Mouse (Mus musculus) regulatory T cell (primary cell): ENCODE measurements around the gene Mn1.

Experiments
- in situ Hi-C: fragments of 300-600 bp; cut with MboI, MseI; formaldehyde crosslinking; loops from one replicate; pipeline ENCODE4 v1.15.1; 2025; ENCODE audit warnings: high pct_unique_total_duplicates

Gene Mn1

DNA sequence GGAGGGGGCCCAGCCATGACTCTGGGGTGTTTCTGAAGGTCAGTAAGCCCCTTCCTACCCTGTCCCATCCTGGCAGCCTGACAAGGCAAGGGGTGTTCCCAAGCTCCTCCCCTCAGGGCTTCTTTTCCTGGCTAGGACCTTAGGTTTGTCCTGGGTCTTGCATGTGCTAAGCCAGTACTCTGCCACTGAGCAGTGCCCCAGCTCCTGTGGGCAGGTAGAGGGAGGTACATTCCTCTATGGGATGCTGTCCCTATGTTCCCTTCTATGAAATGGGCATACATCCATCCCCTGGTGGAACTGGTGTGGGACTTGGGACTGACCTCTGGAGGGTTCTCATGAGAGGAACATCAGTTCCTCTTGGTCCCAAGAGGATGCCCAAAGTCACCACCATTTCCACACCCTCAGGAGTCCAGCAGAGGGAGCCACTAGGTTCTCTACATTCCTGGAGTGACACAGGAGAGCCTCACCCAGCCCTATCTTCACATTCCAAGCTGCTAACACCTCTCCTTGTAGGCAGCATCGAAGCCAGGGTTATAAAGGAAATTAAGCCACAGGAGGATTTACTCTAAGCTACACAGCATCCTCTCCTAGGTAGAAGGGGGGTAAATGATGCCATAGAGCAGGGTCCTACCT, 7.6 kb upstream of the Mn1 start:
- in situ Hi-C loops: loop anchor here (5.0 kb wide), 1 partner anchor 748 kb away; no protein-coding TSS in a partner anchor

DNA sequence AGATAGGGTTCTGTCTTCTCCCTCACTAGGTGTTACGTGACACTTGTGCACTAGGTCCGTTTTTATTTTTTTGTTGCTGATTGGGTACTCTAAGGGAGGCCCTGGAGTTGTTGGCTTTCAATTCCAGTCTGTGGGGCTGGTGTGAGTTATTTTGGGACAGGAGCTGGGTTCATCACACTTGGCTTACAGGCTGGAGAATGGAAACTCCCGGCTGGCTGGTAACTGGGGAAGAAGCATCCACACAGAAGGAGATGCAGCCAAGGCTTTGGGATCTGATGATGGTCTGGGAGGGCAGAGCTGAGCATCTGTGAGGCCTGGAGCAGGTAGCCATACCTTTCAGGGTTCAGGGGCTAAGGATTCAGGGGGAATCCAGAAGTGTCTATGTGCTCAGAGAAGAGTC, 6.5 kb upstream of the Mn1 start:
- in situ Hi-C loops: loop anchor here (5.0 kb wide), 1 partner anchor 747 kb away; no protein-coding TSS in a partner anchor

DNA sequence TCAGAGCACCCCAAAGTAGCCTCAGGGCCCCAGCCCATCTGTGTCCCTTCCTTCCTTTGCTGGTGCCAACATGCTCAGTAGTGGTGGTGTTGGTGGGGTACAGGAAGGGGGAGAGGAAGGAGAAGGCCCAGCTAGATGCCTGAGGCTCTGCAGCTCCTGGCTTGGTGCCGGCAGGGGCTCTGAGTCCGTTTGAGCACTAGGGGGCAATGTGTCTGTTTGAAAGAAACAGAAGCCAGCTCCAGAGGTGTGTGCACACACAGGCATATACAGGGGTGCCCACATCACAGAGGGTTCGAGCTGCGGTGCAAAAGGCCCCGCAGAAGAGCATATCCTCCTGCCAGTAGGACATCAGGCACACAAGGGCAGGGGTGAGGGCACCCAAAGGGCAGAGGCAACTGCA, 3.0 kb upstream of the Mn1 start:
- in situ Hi-C loops: loop anchor here (5.0 kb wide), 1 partner anchor 743 kb away; no protein-coding TSS in a partner anchor

DNA sequence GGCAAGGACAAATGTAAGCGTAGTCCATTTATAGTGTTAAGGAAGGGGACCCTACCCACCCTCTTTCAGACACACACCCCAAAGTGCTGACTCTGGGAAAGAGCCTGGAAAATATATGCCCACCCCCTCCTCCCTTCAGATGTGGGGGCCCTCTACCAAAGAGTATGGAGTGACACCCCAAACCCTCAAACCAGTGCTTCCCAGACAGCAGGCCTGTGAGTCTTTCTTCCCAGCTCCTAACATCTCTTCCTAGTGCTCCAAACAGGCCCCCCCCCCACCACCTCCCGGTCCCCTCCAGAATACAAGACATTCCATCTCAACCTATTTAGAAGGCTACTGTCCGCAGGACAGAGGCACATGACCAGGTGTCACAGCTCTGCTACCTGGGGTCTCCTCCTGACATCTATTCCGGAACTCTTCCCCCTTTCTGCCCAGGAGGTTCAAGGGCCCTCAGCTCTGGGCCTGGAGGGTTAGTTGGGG, 2.4 kb upstream of the Mn1 start:
- in situ Hi-C loops: loop anchor here (5.0 kb wide), 1 partner anchor 742 kb away; no protein-coding TSS in a partner anchor

DNA sequence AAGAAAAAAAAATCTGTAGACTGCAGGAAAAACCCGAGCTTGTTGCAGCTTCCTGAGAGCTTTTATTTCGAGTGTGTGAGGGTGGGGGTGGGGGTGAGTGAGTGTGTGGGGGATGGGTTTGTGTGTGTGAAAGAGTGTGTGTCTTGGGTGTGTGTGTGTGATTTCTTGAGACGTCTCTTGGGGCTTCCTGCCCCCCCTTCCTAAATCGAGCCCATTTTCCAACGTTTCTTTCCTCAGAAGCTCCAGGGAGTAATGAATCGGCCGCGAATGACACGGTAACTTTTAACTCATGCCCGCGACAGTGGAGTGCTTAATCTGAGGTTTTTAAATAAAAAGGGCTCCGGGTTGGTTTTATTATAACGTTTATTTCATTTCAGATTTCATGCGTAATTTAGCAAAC, 1.6 kb upstream of the Mn1 start:
- in situ Hi-C loops: no loop called here

DNA sequence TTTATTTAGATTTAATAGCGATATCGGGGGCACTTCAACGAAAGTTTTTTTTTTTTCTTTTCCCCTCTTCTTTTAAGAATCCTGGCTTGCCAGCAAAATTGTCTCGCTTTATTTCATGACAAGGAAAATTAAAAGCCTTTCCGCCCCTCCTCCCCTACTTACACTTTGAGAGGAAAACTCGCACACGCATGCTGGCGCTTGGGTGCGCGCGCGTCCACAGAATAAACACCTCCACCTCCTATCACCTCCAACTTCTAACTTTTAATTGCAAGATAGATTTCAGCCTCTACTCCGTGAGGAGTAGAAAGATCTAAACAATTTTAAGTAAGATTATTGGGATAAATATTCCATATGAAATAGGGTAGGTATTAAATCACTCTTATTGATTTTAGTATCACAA, 1.1 kb upstream of the Mn1 start:
- in situ Hi-C loops: no loop called here

DNA sequence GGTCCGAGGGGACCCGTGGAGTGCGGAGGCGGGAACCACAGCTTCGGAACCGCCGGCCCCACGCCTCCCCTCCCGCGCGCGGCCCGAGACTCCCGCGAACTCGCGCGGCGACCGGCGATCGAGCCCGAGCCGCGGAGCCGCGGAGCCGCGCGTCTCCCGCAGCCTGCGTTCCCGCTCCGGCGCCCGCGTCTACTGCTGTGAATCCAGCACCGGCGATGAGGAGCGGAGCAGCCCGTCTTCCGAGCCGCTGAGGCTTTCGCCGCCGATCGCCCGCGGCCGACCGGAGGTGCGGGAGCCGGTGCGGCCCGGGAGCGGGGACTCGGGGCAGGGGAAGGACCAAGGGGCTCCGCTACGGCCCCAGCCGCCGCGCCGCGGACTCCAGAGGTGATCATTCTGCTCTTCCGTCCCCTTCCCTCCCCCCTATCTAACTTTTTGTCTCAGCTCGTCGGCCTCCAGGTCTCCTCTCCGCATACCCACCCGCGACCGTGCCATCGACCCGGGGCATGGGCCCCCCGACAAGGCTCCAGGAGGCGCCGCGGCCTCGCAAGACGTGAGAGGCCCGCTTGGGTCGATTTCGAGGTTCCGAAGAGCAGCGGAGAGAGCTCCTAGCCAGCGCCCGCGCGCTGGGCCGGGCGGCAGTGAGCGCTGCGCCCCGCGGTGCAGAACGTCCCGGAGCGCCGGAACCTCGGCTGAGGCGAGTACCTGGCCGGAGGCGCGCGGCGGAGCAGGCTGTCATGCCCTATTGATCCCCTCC, 393 bp downstream of the Mn1 start:
- in situ Hi-C loops: no loop called here

DNA sequence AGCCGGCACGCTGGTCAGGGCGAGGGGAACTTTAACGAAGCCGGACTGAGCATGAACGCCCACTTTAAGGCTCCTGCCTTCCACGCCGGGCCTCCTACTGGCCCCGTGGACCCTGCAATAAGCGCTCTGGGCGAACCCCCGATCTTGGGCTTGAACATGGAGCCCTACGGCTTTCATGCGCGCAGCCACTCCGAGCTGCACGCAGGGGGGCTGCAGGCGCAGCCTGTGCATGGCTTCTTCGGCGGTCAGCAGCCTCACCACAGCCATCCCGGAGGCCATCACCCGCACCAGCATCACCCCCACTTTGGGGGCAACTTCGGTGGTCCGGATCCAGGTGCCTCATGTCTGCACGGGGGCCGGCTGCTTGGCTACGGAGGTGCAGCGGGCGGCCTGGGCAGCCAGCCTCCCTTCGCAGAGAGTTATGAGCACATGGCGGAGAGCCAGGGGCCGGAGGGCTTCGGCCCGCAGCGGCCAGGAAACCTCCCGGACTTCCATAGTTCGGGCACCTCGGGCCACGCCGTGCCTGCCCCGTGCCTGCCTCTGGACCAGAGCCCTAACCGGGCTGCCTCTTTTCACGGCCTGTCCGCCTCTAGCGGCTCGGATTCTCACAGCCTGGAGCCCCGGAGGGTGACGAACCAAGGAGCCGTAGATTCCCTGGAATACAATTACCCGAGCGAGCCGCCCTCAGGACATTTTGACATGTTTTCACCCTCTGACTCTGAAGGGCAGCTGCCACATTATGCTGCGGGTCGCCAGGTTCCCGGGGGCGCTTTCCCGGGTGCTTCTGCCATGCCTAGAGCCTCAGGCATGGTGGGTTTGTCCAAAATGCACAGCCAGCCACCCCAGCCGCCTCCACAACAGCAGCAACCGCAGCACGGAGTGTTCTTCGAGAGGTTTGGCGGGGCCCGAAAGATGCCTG, 1.3 kb downstream of the Mn1 start:
- in situ Hi-C loops: no loop called here

DNA sequence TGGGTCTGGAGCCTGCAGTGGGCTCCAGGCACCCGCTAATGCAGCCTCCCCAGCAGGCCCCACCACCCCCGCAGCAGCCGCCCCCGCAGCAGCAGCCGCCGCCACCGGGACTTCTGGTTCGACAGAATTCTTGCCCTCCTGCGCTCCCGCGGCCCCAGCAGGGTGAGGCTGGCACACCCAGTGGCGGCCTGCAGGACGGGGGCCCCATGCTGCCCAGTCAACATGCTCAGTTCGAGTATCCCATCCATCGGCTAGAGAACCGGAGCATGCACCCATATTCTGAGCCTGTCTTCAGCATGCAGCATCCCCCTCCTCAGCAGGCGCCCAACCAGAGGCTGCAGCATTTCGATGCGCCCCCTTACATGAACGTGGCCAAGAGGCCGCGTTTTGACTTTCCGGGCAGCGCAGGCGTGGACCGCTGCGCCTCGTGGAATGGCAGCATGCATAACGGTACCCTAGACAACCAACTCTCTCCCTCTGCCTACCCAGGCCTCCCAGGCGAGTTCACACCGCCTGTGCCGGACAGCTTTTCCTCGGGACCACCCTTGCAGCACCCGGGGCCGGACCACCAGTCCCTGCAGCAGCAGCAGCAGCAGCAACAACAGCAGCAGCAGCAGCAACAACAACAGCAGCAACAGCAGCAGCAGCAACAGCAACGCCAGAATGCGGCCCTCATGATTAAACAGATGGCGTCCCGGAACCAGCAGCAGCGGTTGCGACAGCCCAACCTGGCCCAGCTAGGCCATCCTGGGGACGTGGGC, 2.1 kb downstream of the Mn1 start:
- in situ Hi-C loops: no loop called here

DNA sequence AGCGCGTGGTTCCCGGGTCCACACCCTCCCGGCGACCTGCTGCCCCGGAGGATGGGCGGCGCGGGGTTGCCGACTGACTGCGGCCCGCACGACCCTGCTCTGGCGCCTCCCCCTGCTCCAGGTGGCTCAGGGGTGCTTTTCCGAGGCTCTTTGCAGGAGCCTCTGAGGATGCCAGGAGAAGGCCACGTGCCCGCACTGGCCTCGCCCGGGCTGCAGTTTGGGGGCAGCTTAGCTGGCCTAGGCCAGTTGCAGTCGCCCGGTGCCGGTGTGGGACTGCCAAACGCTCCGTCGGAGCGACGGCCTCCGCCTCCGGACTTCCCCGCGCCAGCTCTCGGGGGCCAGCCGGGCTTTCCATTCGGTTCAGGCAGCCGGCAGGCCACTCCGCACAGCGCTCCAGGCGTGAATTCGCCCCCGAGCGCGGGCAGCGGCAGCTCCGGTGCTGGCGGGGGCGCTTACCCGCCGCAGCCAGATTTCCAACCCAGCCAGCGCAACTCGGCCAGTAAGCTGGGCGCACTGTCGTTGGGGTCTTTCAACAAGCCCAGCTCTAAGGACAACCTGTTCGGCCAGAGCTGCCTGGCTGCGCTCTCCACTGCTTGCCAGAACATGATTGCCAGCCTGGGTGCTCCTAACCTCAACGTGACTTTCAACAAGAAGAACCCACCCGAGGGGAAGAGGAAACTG, 3.0 kb downstream of the Mn1 start:
- in situ Hi-C loops: no loop called here

DNA sequence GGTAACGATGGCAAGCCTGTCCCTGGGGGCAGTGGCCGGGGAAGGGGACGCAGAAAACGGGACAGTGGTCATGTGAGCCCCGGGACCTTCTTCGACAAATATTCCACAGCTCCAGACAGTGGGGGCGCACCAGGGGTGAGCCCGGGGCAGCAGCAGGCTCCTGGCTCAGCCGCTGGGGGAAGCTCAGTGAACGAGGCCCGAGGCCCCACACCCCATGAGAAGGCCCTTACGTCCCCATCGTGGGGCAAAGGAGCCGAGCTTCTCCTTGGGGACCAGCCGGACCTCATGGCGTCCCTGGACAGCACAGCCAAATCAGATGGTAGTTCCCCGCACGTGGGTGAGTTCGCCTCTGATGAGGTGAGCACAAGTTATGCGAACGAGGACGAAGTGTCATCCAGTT, 3.7 kb downstream of the Mn1 start:
- in situ Hi-C loops: no loop called here

DNA sequence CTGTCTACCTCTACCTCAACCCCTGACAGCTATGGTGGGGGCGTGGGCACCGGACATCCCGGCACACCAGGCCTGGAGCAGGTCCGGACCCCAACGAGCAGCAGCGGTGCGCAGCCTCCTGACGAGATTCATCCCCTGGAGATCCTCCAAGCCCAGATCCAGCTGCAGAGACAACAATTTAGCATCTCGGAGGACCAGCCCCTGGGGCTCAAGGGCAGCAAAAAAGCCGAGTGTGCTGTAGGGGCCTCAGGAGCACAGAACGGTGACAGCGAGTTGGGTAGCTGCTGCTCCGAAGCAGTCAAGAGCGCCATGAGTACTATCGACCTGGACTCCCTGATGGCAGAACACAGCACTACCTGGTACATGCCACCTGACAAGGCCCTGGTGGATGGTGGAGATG, 4.3 kb downstream of the Mn1 start:
- in situ Hi-C loops: no loop called here

DNA sequence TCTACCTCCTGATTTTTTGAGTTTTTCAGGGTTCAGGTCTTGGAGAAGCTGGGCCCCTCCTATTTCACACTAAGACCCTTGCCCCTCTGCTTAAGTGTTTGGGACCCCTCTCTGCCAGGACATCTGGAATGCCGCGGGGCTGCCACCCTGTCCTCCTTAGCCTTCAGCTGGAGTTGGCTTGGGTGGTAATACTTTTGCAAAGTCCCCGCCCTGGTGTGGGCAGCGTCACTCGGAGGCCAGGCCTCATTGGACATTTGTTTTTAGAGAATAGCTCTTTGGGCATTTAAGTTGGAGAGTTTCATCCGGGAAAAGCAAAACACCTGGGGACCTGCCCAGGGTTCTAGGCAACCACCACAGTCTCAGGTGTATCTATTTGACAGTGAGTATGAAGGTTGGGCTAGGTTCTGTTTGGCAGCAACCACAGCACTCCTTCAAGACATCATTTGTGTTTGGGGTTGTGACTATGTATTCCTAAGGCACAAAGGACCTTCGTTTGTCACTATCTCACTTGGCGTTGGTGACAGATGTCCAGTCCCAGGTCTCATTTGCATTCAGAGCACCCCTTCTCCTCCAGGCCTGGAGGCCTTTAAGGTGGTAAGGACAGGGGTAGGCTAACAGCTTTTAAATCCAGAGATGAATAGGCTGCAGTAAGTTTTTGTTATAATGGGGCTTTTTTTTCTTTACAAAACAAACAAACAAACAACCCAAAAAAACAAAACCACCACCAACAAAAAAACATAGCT, 5.1 kb downstream of the Mn1 start:
- in situ Hi-C loops: no loop called here

DNA sequence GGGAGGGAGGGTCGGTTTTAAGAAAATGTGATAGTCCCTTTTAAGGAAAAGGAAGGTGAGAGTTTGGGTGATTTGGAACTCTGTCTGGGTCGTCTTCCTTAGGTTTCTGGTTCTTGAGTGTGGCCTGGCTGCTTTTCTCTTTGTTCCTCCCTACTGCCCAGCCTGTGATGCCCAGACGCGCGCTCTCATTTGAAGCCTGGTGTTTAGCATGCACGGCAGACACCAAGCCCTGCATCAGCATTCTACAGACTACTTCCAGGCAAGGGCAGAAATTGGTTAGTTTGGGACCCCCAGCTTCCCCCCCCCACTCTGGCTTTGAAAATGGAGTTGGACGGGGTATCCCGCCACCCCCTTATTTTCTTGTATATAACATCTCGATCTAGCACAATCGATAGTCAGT, 5.8 kb downstream of the Mn1 start:
- in situ Hi-C loops: no loop called here

DNA sequence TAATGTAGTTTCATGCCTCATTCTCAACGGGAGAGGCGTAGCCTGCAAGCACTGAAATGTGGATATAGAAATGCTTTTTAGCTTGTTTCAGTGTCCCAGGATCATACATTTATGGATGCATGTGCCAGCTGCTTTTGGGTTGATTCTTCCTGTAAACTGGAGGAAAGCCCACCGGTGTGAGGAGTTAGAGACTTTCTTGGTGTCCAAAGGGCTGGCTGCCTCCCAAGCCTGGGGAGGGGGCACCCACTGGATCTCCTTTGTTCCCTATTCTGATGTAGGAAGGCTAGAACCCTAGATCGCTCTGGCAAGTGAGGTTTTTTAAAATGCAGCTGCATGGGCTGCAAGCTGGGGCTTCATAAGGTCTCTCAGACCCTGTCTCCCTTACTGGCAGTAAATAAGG, 6.5 kb downstream of the Mn1 start:
- in situ Hi-C loops: no loop called here

DNA sequence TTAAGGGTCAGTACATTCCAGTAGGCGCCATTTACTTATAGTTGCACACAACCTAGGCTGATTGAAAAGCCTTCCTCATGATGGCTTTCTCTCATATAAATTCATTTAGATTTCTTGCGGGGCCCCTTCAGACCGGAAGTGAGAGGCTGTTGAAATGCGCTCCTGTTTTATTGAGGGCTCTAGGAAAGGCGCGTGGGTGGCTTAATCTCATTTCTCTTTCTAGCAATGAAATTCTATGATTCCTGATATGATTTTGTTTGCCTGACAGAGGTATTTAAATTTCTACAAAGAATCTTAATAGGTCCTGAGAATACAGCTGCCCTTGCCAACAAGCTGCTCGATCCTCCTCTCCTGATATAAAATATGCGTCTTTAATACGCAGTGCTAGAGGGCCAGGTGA, 8.7 kb downstream of the Mn1 start:
- in situ Hi-C loops: no loop called here

DNA sequence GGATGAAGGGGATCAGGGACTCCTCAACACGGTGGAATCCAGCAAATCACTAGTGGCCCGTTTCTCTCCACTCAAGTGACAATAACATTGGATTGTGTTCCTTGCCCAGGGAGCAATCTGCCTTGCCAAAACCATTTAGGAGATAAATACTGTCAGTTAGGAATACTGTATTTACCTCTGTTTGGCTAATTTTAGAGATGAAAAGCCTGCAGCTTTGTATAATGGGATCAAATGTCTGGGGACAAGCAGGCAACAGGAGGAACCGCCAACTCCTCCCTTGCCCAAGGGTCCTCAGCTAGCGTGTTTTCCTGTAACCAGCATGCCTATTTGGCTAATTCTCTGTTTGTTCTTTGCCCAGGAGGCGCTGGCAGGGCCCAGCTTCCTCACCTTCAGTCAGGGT, 9.1 kb downstream of the Mn1 start:
- in situ Hi-C loops: no loop called here

DNA sequence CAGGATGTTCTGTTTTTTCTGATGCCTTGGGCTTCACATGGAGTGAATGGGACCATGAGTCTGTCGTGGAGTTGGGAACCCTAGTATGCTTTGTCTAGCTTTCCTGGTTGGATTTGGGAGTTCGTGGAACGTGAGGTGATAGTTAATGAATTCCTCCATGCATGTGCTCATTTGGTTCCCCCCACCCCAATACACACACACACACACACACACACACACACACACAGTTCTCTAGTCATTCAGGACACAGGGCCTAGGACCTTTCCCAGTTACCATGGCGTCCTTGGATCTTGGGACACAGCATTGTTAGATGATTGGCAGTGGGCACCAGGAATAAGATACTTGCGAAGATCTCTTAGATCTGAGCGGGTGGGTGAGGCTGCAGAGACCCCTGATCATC, 11.7 kb downstream of the Mn1 start:
- in situ Hi-C loops: no loop called here

DNA sequence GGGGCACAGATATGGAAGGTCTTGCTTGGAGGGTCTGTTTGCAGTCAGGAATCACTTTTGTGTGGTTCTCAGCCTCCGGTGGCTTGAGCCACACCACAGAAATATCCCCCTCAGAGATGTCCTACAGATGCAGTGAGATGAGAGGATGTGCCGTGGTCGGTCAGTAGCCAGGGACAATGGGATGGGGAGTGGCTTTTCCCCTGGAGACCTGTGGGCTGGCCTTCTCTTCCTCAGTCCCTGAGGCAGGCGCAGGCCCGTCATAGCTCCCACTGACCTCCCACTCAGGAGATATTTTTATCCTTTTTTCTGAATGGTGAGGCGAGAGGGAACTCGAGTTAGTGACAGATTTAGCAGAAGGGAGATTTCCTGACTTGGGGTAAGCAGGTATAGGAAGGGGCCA, 12.6 kb downstream of the Mn1 start:
- in situ Hi-C loops: no loop called here
